Mouse (Mus musculus) MEL (cell line): ENCODE results near the gene Shroom1. TPM values are rescaled to one million over a fixed set of nuclear protein-coding genes. Genes with fewer than 3 reads are reported as not detected.

Source experiments
- DNase-seq: peaks from one replicate; pipeline ENCODE4 v3.0.0; 2011; ENCODE audit warnings: low read depth, low spot score
- H3K27ac ChIP-seq: 2 replicates; pipeline ENCODE4 v1.5.1; 2012; ENCODE audit warnings: low read depth, mild to moderate bottlenecking, control low read depth, low read length, moderate library complexity; ENCODE audit not compliant: control insufficient read depth
- H3K27me3 ChIP-seq, 2 experiments: fragments of 150-350 bp in 1 of 2; sonication (generic) in 1 of 2; 2 replicates each; pipeline ENCODE4 v1.6.1; 2012; ENCODE audit warnings: low read length in 2 of 2, mild to moderate bottlenecking in 2 of 2, improper control_type of control experiment in 1 of 2, moderate library complexity in 1 of 2; ENCODE audit not compliant: insufficient read depth in 2 of 2, control insufficient read depth in 1 of 2
- H3K36me3 ChIP-seq, 2 experiments: 2 replicates each; pipeline ENCODE4 v1.6.1; 2012 to 2014; ENCODE audit warnings: low read length in 2 of 2, improper control_type of control experiment in 1 of 2, inconsistent platforms in 1 of 2, mild to moderate bottlenecking in 1 of 2; ENCODE audit not compliant: insufficient read depth in 2 of 2, control insufficient read depth in 1 of 2
- H3K4me1 ChIP-seq, 2 experiments: fragments of 150-350 bp in 1 of 2; sonication (generic) in 1 of 2; 2 replicates each; pipeline ENCODE4 v1.6.1; 2012; ENCODE audit warnings: low read length in 2 of 2, improper control_type of control experiment in 1 of 2, mild to moderate bottlenecking in 1 of 2; ENCODE audit not compliant: insufficient read depth in 2 of 2, control insufficient read depth in 1 of 2
- H3K4me3 ChIP-seq, 2 experiments: fragments of 150-350 bp in 1 of 2; sonication (generic) in 1 of 2; 2 replicates each; pipeline ENCODE4 v1.5.1; 2012; ENCODE audit warnings: low read depth in 2 of 2, low read length in 2 of 2, mild to moderate bottlenecking in 2 of 2, moderate library complexity in 2 of 2, control low read depth in 1 of 2, improper control_type of control experiment in 1 of 2; ENCODE audit not compliant: control insufficient read depth in 1 of 2, insufficient read depth in 1 of 2
- H3K79me2 ChIP-seq: 2 replicates; pipeline ENCODE4 v1.6.1; 2012; ENCODE audit warnings: mild to moderate bottlenecking, low read length, moderate library complexity; ENCODE audit not compliant: control insufficient read depth, poor library complexity, insufficient read depth
- H3K9ac ChIP-seq: 2 replicates; pipeline ENCODE4 v1.6.1; 2012; ENCODE audit warnings: low read depth, mild to moderate bottlenecking, control low read depth, low read length, moderate library complexity; ENCODE audit not compliant: control insufficient read depth, poor library complexity, severe bottlenecking
- H3K9me3 ChIP-seq: fragments of 150-350 bp; sonication (generic); replicated peaks from 2 replicates; pipeline ENCODE4 v1.6.1; 2012; ENCODE audit warnings: mild to moderate bottlenecking, low read length, improper control_type of control experiment, moderate library complexity; ENCODE audit not compliant: insufficient read depth
- BHLHE40 ChIP-seq: IDR thresholded peaks from 2 replicates; pipeline ENCODE4 v1.6.1; 2012; ENCODE audit warnings: low read depth, mild to moderate bottlenecking, inconsistent platforms, low read length, improper control_type of control experiment, borderline replicate concordance
- CHD2 ChIP-seq: IDR thresholded peaks from 2 replicates; pipeline ENCODE4 v1.6.1; 2011; ENCODE audit warnings: low read length, improper control_type of control experiment
- E2F4 ChIP-seq: IDR thresholded peaks from 2 replicates; pipeline ENCODE4 v1.6.1; 2011; ENCODE audit warnings: low read depth, low read length, improper control_type of control experiment, borderline replicate concordance
- EP300 ChIP-seq, 2 experiments: IDR thresholded peaks; 2 replicates each; pipeline ENCODE4 v1.6.1; 2011; ENCODE audit warnings: improper control_type of control experiment in 2 of 2, low read length in 2 of 2, low read depth in 1 of 2, mild to moderate bottlenecking in 1 of 2
- GATA1 ChIP-seq: IDR thresholded peaks from 2 replicates; pipeline ENCODE4 v1.6.1; 2011; ENCODE audit warnings: low read depth, low read length, improper control_type of control experiment
- MEF2A ChIP-seq: IDR thresholded peaks from 2 replicates; pipeline ENCODE4 v1.6.1; 2014; ENCODE audit warnings: low read depth, mild to moderate bottlenecking, inconsistent platforms, low read length, improper control_type of control experiment; ENCODE audit not compliant: poor library complexity, insufficient replicate concordance, severe bottlenecking; ENCODE audit errors: extremely low read depth
- MXI1 ChIP-seq: IDR thresholded peaks from 2 replicates; pipeline ENCODE4 v1.6.1; 2011; ENCODE audit warnings: mild to moderate bottlenecking, low read depth, low read length, improper control_type of control experiment
- POLR2AphosphoS2 ChIP-seq: IDR thresholded peaks from 2 replicates; pipeline ENCODE4 v1.6.1; 2011; ENCODE audit warnings: low read length, improper control_type of control experiment
- RAD21 ChIP-seq: IDR thresholded peaks from 2 replicates; pipeline ENCODE4 v1.6.1; 2011; ENCODE audit warnings: mild to moderate bottlenecking, low read depth, low read length, improper control_type of control experiment
- SMC3 ChIP-seq: IDR thresholded peaks from 2 replicates; pipeline ENCODE4 v1.6.1; 2011; ENCODE audit warnings: low read depth, low read length, improper control_type of control experiment
- TCF12 ChIP-seq: IDR thresholded peaks from 2 replicates; pipeline ENCODE4 v1.6.1; 2014; ENCODE audit warnings: low read depth, mild to moderate bottlenecking, inconsistent platforms, low read length, improper control_type of control experiment, moderate library complexity
- UBTF ChIP-seq: IDR thresholded peaks from 2 replicates; pipeline ENCODE4 v1.6.1; 2012; ENCODE audit warnings: low read depth, mild to moderate bottlenecking, inconsistent platforms, low read length, improper control_type of control experiment, moderate library complexity, borderline replicate concordance; ENCODE audit not compliant: insufficient read depth
- ZNF384 ChIP-seq: IDR thresholded peaks from 2 replicates; pipeline ENCODE4 v1.6.1; 2012; ENCODE audit warnings: low read depth, mild to moderate bottlenecking, inconsistent platforms, low read length, improper control_type of control experiment
- polyA plus RNA-seq, 2 experiments: library from polyadenylated mRNA; stranded (reverse) in 1 of 2; unstranded in 1 of 2; fragments of >175 nt in 1 of 2; fragments of >200 nt in 1 of 2; gene quantifications; 2 replicates each; pipeline versions ENCODE4 v1.2.1 to v1.2.4; 2012; ENCODE audit warnings: low replicate concordance in 2 of 2, low read depth in 1 of 2; ENCODE audit not compliant: insufficient read length in 2 of 2, insufficient read depth in 1 of 2, missing spikeins in 1 of 2
- total RNA-seq: library from RNA; depleted of rRNA; stranded (reverse); fragments of 300-350 nt; gene quantifications from 2 replicates; pipeline ENCODE4 v1.2.3, GENCODE M21; 2012

The Shroom1 gene
- total and polyA plus RNA-seq, 3 experiments = 0.19 TPM; not detected in 2

DNA sequence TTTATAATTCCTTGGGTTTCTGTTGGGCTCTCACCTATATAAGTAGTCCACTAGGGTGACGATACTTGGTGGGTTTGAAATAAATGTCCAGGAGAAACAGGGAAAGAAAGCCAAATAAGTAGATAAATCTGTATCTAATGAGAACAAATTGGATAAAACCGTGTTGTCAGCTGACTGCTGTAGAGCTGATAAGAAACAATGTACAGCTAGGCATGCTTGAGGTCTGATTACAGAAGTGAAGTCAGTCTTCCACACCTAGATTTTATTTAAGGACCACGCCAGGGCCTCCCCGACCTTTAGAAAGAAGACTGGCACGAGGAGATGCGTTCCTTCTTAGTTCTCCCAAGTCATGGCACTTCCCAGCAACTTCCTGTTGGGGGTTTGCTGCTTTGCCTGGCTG, 23.9 kb upstream of the Shroom1 start (continued):
- TF ChIP-seq TCF12 = peak; percentile 88

GRCm38 (mm10) chr11:53435504-53435903, 21.5 kb upstream of the Shroom1 start:
- no peak overlapping the region for H3K9ac ChIP-seq
- H3K4me3 ChIP-seq = no peak overlapping the region
- peaks cover 8 to 23% of the 10 kb centered on the region in 2 experiments for H3K4me1 ChIP-seq
- no peaks in the 10 kb centered on the region for H3K9me3 ChIP-seq
- H3K79me2 ChIP-seq = peaks cover under 1% of the 10 kb centered on the region
- no peak overlapping the region for H3K27ac ChIP-seq
- peaks cover 0 to 23% of the 10 kb centered on the region in 2 experiments; a peak in 2 of 4 replicates for H3K36me3 ChIP-seq
- TF ChIP-seq CHD2 (no peak), TCF12 (no peak), GATA1 (no peak), EP300 (IDR thresholded peaks at IDR 0.05; ENCODE audit: low read depth in 1 of 2, low read length in 2 of 2) (no peak), MXI1 (no peak), ZNF384 (no peak), E2F4 (no peak), POLR2AphosphoS2 (no peak), MEF2A (no peak), UBTF (no peak), SMC3 (no peak)
- H3K27me3 ChIP-seq = no peaks in the 10 kb centered on the region
- no peak for DNase-seq

- peaks cover 8 to 26% of the 10 kb centered on the region in 2 experiments for H3K4me1 ChIP-seq
- TF ChIP-seq RAD21 = no peak
- no peak for TF ChIP-seq BHLHE40
Observed at GRCm38 (mm10) chr11:53436338-53436737, 20.7 kb upstream of the Shroom1 start.

More at GRCm38 (mm10) chr11:53436338-53436737, 20.7 kb upstream of the Shroom1 start:
- Histone ChIP-seq H3K27me3 (no peaks in the 10 kb centered on the region), H3K36me3 (peaks cover 0 to 24% of the 10 kb centered on the region in 2 experiments; a peak in 2 of 4 replicates), H3K9ac (no peak overlapping the region), H3K4me3 (no peak overlapping the region), H3K27ac (no peak overlapping the region), H3K79me2 (no peaks in the 10 kb centered on the region), H3K9me3 (no peaks in the 10 kb centered on the region)
- no peak for DNase-seq
